Mouse (Mus musculus): ENCODE results near the gene Ice1.

Gene Ice1

GRCm38 (mm10) chr13:70637282-70637661, at the start of gene Ice1:
Ice1 (minus strand) TSS chr13:70637634.
- peak; percentile 47 for DNase-seq (ENCODE audit: low read depth)

GRCm38 (mm10) chr13:70685825-70686224, 48.4 kb upstream of the Ice1 start:
- no peak for DNase-seq (ENCODE audit: low read depth)

GRCm38 (mm10) chr13:70684976-70685609, 47.7 kb upstream of the Ice1 start:
- DNase-seq (ENCODE audit: low read depth) = no peak

- no peak for DNase-seq (ENCODE audit: low read depth)
Observed at GRCm38 (mm10) chr13:70681411-70682183, 44.2 kb upstream of the Ice1 start.

GRCm38 (mm10) chr13:70680316-70680715, 42.9 kb upstream of the Ice1 start:
- no peak for DNase-seq (ENCODE audit: low read depth)

- peak; percentile 61 for DNase-seq (ENCODE audit: low read depth)
Observed at GRCm38 (mm10) chr13:70677689-70678088, 40.3 kb upstream of the Ice1 start.

GRCm38 (mm10) chr13:70676243-70677183, 39.1 kb upstream of the Ice1 start:
- DNase-seq (ENCODE audit: low read depth) = no peak

- DNase-seq (ENCODE audit: low read depth) = no peak
Observed at GRCm38 (mm10) chr13:70674998-70675397, 37.6 kb upstream of the Ice1 start.

GRCm38 (mm10) chr13:70670080-70670479, 32.6 kb upstream of the Ice1 start:
- DNase-seq (ENCODE audit: low read depth) = no peak

GRCm38 (mm10) chr13:70659715-70660114, 22.3 kb upstream of the Ice1 start:
- peak; percentile 33 for DNase-seq (ENCODE audit: low read depth)

GRCm38 (mm10) chr13:70656741-70657140, 19.3 kb upstream of the Ice1 start:
- no peak for DNase-seq (ENCODE audit: low read depth)

GRCm38 (mm10) chr13:70656329-70656728, 18.9 kb upstream of the Ice1 start:
- DNase-seq (ENCODE audit: low read depth) = no peak

GRCm38 (mm10) chr13:70655570-70655969, 18.1 kb upstream of the Ice1 start:
- no peak for DNase-seq (ENCODE audit: low read depth)

- peak; percentile 37 for DNase-seq (ENCODE audit: low read depth)
Observed at GRCm38 (mm10) chr13:70654091-70654770, 16.8 kb upstream of the Ice1 start.

GRCm38 (mm10) chr13:70653457-70653856, 16.0 kb upstream of the Ice1 start:
- DNase-seq (ENCODE audit: low read depth) = peak; percentile 57

- peak; percentile 71 for DNase-seq (ENCODE audit: low read depth)
Observed at GRCm38 (mm10) chr13:70650011-70650436, 12.6 kb upstream of the Ice1 start.

GRCm38 (mm10) chr13:70645968-70646505, 8.6 kb upstream of the Ice1 start:
- no peak for DNase-seq (ENCODE audit: low read depth)

GRCm38 (mm10) chr13:70644083-70644462, 6.6 kb upstream of the Ice1 start:
- DNase-seq (ENCODE audit: low read depth) = no peak

- peak; percentile 80 for DNase-seq (ENCODE audit: low read depth)
Observed at GRCm38 (mm10) chr13:70643408-70644082, 6.1 kb upstream of the Ice1 start.

GRCm38 (mm10) chr13:70641941-70642340, 4.5 kb upstream of the Ice1 start:
- DNase-seq (ENCODE audit: low read depth) = peak; percentile 70

- DNase-seq (ENCODE audit: low read depth) = peak; percentile 93
Observed at GRCm38 (mm10) chr13:70641381-70641780, 3.9 kb upstream of the Ice1 start.

All from 416B (cell line).